Mouse (Mus musculus) heart, adult 9 months (tissue): Measurements from ENCODE around the gene Rnft2.
A peak's percentile ranks its signal among the peaks of the same experiment; 100 is the strongest.

Experiments
- DNase-seq, 2 experiments: peaks; one replicate each; pipeline ENCODE4 v3.0.0; 2022; ENCODE audit warnings: low spot score in 2 of 2

The Rnft2 gene

GRCm38 (mm10) chr5:118250987-118251386 lies 6.1 kb upstream of the Rnft2 start:
- no peak for DNase-seq

- no peak for DNase-seq
Measured at GRCm38 (mm10) chr5:118247378-118247777, 2.5 kb upstream of the Rnft2 start.

- peak in 1 of 2 experiments; percentile 22 for DNase-seq
Measured at GRCm38 (mm10) chr5:118245606-118246308, 841 bp upstream of the Rnft2 start.

GRCm38 (mm10) chr5:118239671-118240070 lies 5.2 kb downstream of the Rnft2 start:
- peak; percentile 55 to 72 for DNase-seq

- DNase-seq = no peak
Measured at GRCm38 (mm10) chr5:118236891-118237290, 8.0 kb downstream of the Rnft2 start.

GRCm38 (mm10) chr5:118230071-118230611 lies 14.8 kb downstream of the Rnft2 start:
- no peak for DNase-seq

GRCm38 (mm10) chr5:118223142-118223757 lies 21.7 kb downstream of the Rnft2 start:
- no peak for DNase-seq

GRCm38 (mm10) chr5:118217410-118217809 lies 27.5 kb downstream of the Rnft2 start:
- peak; percentile 52 to 63 for DNase-seq

GRCm38 (mm10) chr5:118214418-118215154 lies 30.3 kb downstream of the Rnft2 start:
- peak; percentile 58 to 70 for DNase-seq

- no peak for DNase-seq
Measured at GRCm38 (mm10) chr5:118214012-118214411, 30.9 kb downstream of the Rnft2 start.

- no peak for DNase-seq
Measured at GRCm38 (mm10) chr5:118205852-118206251, 39.1 kb downstream of the Rnft2 start.

- no peak for DNase-seq
Measured at GRCm38 (mm10) chr5:118204675-118205440, 40.1 kb downstream of the Rnft2 start.

- peak in 1 of 2 experiments; percentile 21 for DNase-seq
Measured at GRCm38 (mm10) chr5:118199670-118200069, 45.2 kb downstream of the Rnft2 start.

- DNase-seq = no peak
Measured at GRCm38 (mm10) chr5:118197421-118197820, 47.5 kb downstream of the Rnft2 start.

GRCm38 (mm10) chr5:118192221-118192620 lies 52.7 kb downstream of the Rnft2 start:
- no peak for DNase-seq

- no peak for DNase-seq
Measured at GRCm38 (mm10) chr5:118190491-118190890, 54.4 kb downstream of the Rnft2 start.

- DNase-seq = no peak
Measured at GRCm38 (mm10) chr5:118188356-118188755, 56.6 kb downstream of the Rnft2 start.

- DNase-seq = no peak
Measured at GRCm38 (mm10) chr5:118186903-118187633, 57.8 kb downstream of the Rnft2 start.

GRCm38 (mm10) chr5:118177640-118178039 lies 67.3 kb downstream of the Rnft2 start:
- no peak for DNase-seq

- no peak for DNase-seq
Measured at GRCm38 (mm10) chr5:118175137-118175536, 69.8 kb downstream of the Rnft2 start.
